Mouse (Mus musculus): Measurements from ENCODE around the gene Ksr2. TPM values are rescaled to one million over a fixed set of nuclear protein-coding genes. Genes with fewer than 3 reads are reported as not detected.
A peak's percentile ranks its signal among the peaks of the same experiment; 100 is the strongest.
"Not testable (repeated sequence)": the region's sequence is repeated elsewhere in the genome, so short reads cannot be mapped to it uniquely, and the experiment has no call there.

The Ksr2 gene
- total RNA-seq, 2 experiments from 2014 or later, result 0.02 to 0.05 TPM

- DNase-seq, result no peak
- intact Hi-C loops (cut with DNase I), result no loop called here
Observed at GRCm38 (mm10) chr5:117403609-117404008, 10.2 kb upstream of the Ksr2 start.

GRCm38 (mm10) chr5:117404671-117405070 lies 9.1 kb upstream of the Ksr2 start:
- intact Hi-C loops (cut with DNase I), result loop anchor here (5.0 kb wide), 2 partner anchors 97 to 287 kb away; partner anchors contain the start of gene Suds3

GRCm38 (mm10) chr5:117408216-117408615 lies 5.6 kb upstream of the Ksr2 start:
- peak; percentile 19 to 39 for DNase-seq
- intact Hi-C loops (cut with DNase I), result loop anchor here (5.0 kb wide), 2 partner anchors 101 to 291 kb away; partner anchors contain the start of gene Suds3

More at GRCm38 (mm10) chr5:117404671-117405070, 9.1 kb upstream of the Ksr2 start:
- not testable (repeated sequence) for DNase-seq

DNA sequence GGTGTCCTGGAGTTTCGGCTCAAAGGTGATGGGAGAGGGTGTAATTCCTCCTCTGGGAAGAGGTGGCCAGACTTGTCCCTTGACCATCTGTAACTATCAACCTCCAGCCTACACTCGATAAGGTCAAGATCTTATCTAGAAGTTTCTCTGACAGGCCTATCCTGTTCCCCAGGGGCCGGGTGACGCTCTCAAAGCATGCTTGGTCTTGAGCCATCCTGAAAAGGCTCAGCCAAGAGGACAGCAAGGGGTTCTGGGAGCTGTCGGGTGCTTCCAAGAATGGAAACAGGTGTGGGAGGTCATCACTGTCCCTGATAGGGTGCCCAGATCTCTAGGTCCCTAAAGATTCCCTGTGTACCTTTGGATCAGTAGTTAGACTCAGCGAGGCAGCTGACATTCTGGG lies 4.4 kb upstream of the Ksr2 start:
- intact Hi-C loops (cut with DNase I), result loop anchor here (5.0 kb wide), 2 partner anchors 102 to 292 kb away; partner anchors contain the start of gene Suds3
- no peak for DNase-seq

GRCm38 (mm10) chr5:117414611-117415010 lies 811 bp downstream of the Ksr2 start:
- DNase-seq, result no peak
- intact Hi-C loops (cut with DNase I), result no loop called here

DNA sequence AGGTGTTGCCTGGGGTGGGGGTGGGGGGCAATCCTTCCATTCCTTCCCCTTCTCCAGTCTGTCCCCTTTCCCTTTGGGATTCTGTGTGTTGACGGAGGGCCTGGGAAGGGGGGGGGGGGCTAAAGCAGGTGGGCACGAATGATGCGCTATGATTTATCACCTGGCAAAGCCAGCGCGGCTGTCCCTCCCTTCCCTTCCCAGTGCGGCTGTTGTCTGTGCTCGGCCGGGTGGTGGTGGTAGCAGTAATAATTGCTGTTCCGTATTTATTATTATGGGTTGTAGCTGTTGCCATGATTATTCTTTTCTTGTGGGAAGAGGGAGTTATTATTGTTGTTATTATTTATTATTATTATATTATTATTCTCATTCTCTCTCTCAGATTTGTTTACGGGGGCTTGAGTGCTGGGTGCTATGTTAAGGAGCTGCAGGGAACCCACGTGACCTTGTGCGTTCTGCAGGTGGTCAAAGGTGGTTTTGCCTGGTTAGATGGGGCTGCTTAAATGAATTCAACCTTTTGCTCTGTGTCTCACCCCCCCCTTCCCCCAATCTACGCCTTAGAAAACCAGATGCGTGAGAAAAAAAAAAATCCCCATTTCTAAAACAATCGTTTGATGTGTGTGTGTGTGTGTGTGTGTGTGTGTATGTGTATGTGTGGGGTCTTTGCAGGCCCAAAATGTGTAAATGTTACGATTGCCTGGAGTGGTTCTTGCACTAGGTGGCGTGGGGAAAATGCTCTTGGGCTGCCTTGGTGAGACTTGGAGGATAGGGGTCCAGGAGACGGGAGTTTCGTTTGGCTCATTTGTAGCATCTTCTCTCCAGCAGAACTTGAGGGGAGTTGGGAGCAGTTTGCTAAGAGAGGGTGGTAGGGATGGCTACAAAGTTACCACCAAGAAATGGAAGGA lies 1.5 kb downstream of the Ksr2 start:
- intact Hi-C loops (cut with DNase I), result no loop called here
- DNase-seq, result no peak

DNA sequence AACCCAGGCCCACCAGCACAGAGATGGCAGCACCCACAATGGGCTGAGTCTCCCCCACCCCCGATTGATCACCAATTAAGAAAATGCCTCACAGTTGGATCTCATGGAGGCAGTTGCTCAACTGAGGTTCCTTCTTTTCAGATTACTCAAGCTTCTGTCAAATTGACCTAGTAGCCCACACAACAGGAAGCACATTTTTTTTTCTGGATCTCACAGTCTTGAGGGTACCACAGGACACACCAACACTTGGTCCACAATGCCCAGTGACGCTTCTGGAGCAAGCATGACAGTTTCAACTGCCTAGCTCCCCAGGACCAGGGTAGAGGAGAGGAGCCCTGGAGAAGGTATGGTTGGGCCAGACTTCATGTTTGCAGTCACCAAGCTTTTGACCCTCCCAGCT lies 3.6 kb downstream of the Ksr2 start:
- DNase-seq, result no peak
- intact Hi-C loops (cut with DNase I), result no loop called here

GRCm38 (mm10) chr5:117433501-117433900 lies 19.7 kb downstream of the Ksr2 start:
- intact Hi-C loops (cut with DNase I); DNase-seq: not testable (repeated sequence)

DNA sequence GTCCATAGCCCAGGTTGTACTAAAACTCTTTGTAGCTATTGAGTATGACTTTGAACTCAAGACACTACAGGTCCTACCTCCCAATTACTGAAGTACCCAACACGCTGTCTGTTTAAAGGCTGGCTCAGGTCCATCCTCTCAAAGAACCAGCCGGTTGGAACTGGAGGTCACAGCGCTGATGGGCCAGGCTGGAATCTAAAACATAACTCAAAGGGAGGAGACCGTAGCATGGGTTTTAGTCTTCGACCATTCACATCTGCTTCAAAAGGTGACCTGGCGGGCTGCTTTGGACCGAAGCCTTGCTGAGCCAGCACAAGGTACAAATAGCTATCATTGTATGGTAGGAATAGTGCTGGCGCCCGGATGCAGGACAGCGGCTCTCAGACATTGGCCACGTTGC lies 26.5 kb downstream of the Ksr2 start:
- no peak for DNase-seq
- intact Hi-C loops (cut with DNase I), result no loop called here

- no peak for DNase-seq
- intact Hi-C loops (cut with DNase I), result no loop called here
Observed at GRCm38 (mm10) chr5:117441242-117441842, 27.5 kb downstream of the Ksr2 start.

- no peak for DNase-seq
- intact Hi-C loops (cut with DNase I), result no loop called here
Observed at GRCm38 (mm10) chr5:117442157-117442765, 28.5 kb downstream of the Ksr2 start.

DNA sequence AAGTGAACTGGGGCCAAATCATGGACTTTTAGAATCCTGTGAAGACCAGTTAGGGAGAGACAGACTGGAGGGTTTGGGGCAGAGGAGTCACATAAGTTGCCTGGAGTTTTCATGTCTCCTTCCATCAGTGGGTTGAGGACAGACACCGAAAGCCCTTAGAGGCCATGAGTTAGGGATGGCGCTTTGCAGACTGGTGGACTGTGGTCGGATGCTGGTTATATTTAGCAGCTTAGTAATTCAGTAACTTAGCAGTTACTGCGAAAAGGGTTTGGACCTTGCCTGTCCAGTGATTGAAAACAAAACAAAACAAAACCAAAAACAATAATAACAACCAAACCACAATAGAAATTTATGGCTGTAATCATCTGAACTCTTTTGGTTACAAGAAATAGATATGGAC lies 29.3 kb downstream of the Ksr2 start:
- no peak for DNase-seq
- intact Hi-C loops (cut with DNase I), result no loop called here

- intact Hi-C loops (cut with DNase I), result no loop called here
- no peak for DNase-seq
Observed at GRCm38 (mm10) chr5:117443902-117444301, 30.1 kb downstream of the Ksr2 start.

- DNase-seq, result no peak
- intact Hi-C loops (cut with DNase I), result no loop called here
Observed at GRCm38 (mm10) chr5:117447698-117448097, 33.9 kb downstream of the Ksr2 start.

GRCm38 (mm10) chr5:117452013-117452412 lies 38.2 kb downstream of the Ksr2 start:
- intact Hi-C loops (cut with DNase I), result no loop called here
- DNase-seq, result no peak

GRCm38 (mm10) chr5:117455546-117455945 lies 41.7 kb downstream of the Ksr2 start:
- intact Hi-C loops (cut with DNase I), result no loop called here
- DNase-seq, result no peak

DNA sequence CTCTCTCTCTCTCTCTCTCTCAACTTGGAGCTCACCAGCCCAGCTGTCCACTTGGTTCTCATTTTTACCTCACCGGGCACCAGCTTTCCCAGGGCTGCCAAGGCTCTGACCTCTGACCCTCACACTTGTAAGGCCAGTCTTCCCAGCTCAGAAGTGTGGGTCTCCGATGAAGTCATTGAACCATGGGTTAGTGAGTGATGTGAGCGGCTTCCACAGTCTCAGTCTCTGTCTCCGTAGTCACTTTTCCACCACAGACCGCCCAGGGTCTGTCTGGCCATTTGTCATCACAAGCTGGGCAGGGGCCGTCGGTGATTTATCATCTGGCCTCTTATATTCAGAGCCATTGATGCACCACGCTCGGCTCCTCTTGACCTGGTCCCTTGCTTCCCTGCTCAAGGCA lies 43.3 kb downstream of the Ksr2 start:
- no peak for DNase-seq
- intact Hi-C loops (cut with DNase I), result no loop called here

- intact Hi-C loops (cut with DNase I), result no loop called here
- DNase-seq, result no peak
Observed at GRCm38 (mm10) chr5:117457583-117457982, 43.8 kb downstream of the Ksr2 start.

DNA sequence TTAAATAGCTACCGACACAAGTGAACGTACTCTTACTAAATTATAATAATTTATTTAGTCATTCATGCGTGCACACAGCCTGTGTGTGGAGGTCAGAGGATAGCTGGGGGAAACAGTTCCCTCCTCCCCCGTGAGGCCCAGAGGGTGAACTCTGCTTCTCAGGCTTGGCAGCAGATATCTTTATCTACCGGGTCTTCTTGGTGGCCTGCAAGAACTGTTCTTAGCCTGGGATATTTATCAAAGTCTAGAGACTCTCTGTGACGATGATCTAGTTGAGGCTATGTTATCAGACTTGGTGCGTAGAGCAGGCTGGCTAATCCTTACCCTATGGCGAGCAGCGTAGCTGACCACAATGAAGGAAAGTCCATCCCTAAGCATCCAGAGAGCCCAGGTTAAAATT lies 45.1 kb downstream of the Ksr2 start:
- DNase-seq, result no peak
- intact Hi-C loops (cut with DNase I), result no loop called here

- no peak for DNase-seq
- intact Hi-C loops (cut with DNase I), result no loop called here
Observed at GRCm38 (mm10) chr5:117460261-117460660, 46.5 kb downstream of the Ksr2 start.

DNA sequence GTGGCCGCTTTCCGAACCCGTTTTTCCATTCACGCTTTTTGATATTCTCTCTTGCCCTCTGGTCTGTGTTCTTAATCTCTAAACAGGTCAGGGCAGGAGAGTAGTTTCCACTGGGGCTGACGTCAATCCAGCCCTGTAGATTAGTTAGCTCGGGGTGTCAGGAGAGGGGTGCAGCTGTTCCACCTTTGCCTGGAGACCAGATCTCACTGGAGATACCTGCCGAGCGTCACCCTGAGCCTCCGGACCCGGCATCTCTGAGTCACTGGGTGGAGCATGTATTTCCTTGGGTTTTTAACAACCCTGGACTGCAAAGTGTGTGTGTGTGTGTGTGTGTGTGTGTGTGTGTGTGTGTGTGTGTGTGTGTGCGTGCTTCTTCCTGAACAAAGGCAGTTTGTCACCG lies 53.3 kb downstream of the Ksr2 start:
- intact Hi-C loops (cut with DNase I), result no loop called here
- DNase-seq, result no peak
